Mouse (Mus musculus) C2C12 (cell line): ENCODE data around the gene Sh2d1b1. TPM values are rescaled to one million over a fixed set of nuclear protein-coding genes. Genes with fewer than 3 reads are reported as not detected.

ENCODE experiments used
- H3K27me3 ChIP-seq: one replicate; pipeline ENCODE4 v1.6.1; 2011; ENCODE audit not compliant: control insufficient read depth, insufficient read depth, insufficient read length
- H3K36me3 ChIP-seq: one replicate; pipeline ENCODE4 v1.6.1; 2011; ENCODE audit not compliant: control insufficient read depth, insufficient read depth
- H3K4me3 ChIP-seq: one replicate; pipeline ENCODE4 v1.5.1; 2011; ENCODE audit warnings: mild to moderate bottlenecking, control low read depth; ENCODE audit not compliant: poor library complexity, insufficient read depth, severe bottlenecking
- H3K79me2 ChIP-seq: one replicate; pipeline ENCODE4 v1.6.1; 2011; ENCODE audit not compliant: control insufficient read depth, insufficient read depth
- H3K79me3 ChIP-seq: one replicate; pipeline ENCODE4 v1.6.1; 2011; ENCODE audit warnings: low read depth, control low read depth
- H3ac ChIP-seq: one replicate; pipeline ENCODE3; 2011; ENCODE audit warnings: low read depth; ENCODE audit not compliant: control insufficient read depth, insufficient read length
- CEBPB ChIP-seq: IDR thresholded peaks from one replicate; pipeline ENCODE4 v1.6.1; 2011; ENCODE audit warnings: low read depth, mild to moderate bottlenecking, control low read depth, moderate library complexity
- CTCF ChIP-seq: IDR thresholded peaks from one replicate; pipeline ENCODE4 v1.5.1; 2011; ENCODE audit not compliant: control insufficient read depth, insufficient read depth, insufficient read length
- FOSL1 ChIP-seq: IDR thresholded peaks from one replicate; pipeline ENCODE4 v1.8.0; 2011; ENCODE audit warnings: mild to moderate bottlenecking, low read length; ENCODE audit not compliant: poor library complexity, insufficient read depth, severe bottlenecking
- MAX ChIP-seq: IDR thresholded peaks from one replicate; pipeline ENCODE4 v1.6.1; 2011; ENCODE audit warnings: mild to moderate bottlenecking, control low read depth
- MYOD1 ChIP-seq: IDR thresholded peaks from one replicate; pipeline ENCODE4 v1.6.1; 2011; ENCODE audit warnings: low read depth; ENCODE audit not compliant: control insufficient read depth, insufficient read length
- MYOG ChIP-seq: IDR thresholded peaks from one replicate; pipeline ENCODE4 v1.6.1; 2011; ENCODE audit not compliant: control insufficient read depth, insufficient read length; ENCODE audit errors: extremely low read depth
- USF1 ChIP-seq: IDR thresholded peaks from one replicate; pipeline ENCODE4 v1.6.1; 2011; ENCODE audit warnings: low read depth, mild to moderate bottlenecking, control low read depth, moderate library complexity
- polyA plus RNA-seq: library from polyadenylated mRNA; unstranded; fragments of >200 nt; fragmentation: generic; extraction: Trizol; gene quantifications from one replicate; pipeline ENCODE4 v1.2.1, GENCODE M21; 2012; ENCODE audit warnings: missing spikeins

Sh2d1b1 gene
- polyA plus RNA-seq, 1 experiment, result 2.3 TPM

DNA sequence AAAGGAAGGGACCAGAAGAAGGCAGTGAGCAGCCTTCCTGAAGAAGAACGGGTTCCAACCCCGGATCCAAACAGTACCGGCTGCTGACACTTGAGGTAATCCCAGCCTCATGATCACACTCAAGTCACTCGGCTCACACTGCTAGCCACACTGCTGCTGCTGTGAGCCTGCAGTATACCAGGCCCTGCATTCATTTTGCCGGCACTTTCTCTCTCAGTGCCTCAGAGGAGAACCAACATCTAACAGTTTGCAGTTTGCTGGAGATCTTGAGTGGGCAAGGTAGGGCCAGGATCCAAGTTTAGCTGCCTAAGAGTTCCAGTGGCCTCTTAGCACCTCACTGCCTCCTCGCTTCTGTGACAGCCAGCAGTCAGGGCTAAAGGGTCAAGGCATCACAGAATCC, 54.8 kb downstream of the Sh2d1b1 start:
- TF ChIP-seq MAX, result no peak
- no peak for TF ChIP-seq CTCF
- no peak for TF ChIP-seq MYOD1
- TF ChIP-seq FOSL1, result no peak
- no peak for TF ChIP-seq CEBPB
- TF ChIP-seq USF1, result no peak
- TF ChIP-seq MYOG, result no peak
- H3K79me3 ChIP-seq, result no peaks in the 10 kb centered on the region

DNA sequence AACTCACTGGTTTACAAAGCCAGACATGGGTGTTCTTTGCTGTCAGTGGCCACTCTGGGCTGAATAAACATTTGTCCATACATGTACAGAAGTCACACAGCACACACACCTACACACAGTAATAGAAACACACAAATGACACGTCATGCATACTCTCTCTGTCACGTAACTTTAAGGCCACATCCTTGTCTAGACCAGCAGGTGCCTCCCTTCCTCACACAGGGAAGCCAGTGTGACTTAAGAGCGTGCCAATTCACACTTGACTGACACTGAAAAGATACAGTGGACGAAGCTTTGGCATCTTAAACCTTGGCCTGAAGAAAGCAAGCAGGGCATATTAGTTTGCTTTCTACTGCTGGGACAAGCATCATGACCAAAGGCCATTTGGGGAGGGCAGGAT, 55.7 kb downstream of the Sh2d1b1 start:
- H3K27me3 ChIP-seq, result peaks cover 39% of the 10 kb centered on the region
- H3K4me3 ChIP-seq, result no peak overlapping the region
- no peaks in the 10 kb centered on the region for H3K79me3 ChIP-seq
- no peaks in the 10 kb centered on the region for H3K36me3 ChIP-seq
- TF ChIP-seq USF1, result no peak
- no peak overlapping the region for H3ac ChIP-seq
- no peaks in the 10 kb centered on the region for H3K79me2 ChIP-seq

More for the DNA sequence above, 54.8 kb downstream of the Sh2d1b1 start:
- Histone ChIP-seq H3K4me3 (no peak overlapping the region), H3K79me2 (no peaks in the 10 kb centered on the region), H3K36me3 (no peaks in the 10 kb centered on the region), H3ac (no peak overlapping the region), H3K27me3 (peaks cover 46% of the 10 kb centered on the region)

Other genes starting within 250 kb of the Sh2d1b1 start
- gene Ddr2, start 166.6 kb upstream of the Sh2d1b1 start, polyA plus RNA-seq, result 13.7 TPM
- gene Uap1, start 102.4 kb upstream of the Sh2d1b1 start, polyA plus RNA-seq, result 17.5 TPM
- 8.7 TPM for gene Uhmk1, start 61.9 kb upstream of the Sh2d1b1 start, polyA plus RNA-seq
- 0.12 TPM for gene Sh2d1b2, start 44.6 kb upstream of the Sh2d1b1 start, polyA plus RNA-seq
- gene Gm7694, start 29.0 kb downstream of the Sh2d1b1 start, polyA plus RNA-seq, result 0.01 TPM
- gene Spata46, start 31.5 kb downstream of the Sh2d1b1 start, polyA plus RNA-seq, result not detected